Mouse (Mus musculus) kidney, adult 9 months (tissue): Measurements from ENCODE around the gene Eno1.
A peak's percentile ranks its signal among the peaks of the same experiment; 100 is the strongest.
"Not testable (repeated sequence)": the region's sequence is repeated elsewhere in the genome, so short reads cannot be mapped to it uniquely, and the experiment has no call there.

Experiments used
- DNase-seq: peaks from one replicate; pipeline ENCODE4 v3.0.0; 2022

Eno1 gene

GRCm38 (mm10) chr4:150254416-150254815, 17.9 kb downstream of the Eno1 start:
- DNase-seq: no peak

- no peak for DNase-seq
Measured at GRCm38 (mm10) chr4:150255181-150255580, 18.7 kb downstream of the Eno1 start.

- DNase-seq: peak; percentile 90
Measured at GRCm38 (mm10) chr4:150257252-150258204, 21.0 kb downstream of the Eno1 start.

GRCm38 (mm10) chr4:150258388-150258787, 21.9 kb downstream of the Eno1 start:
- DNase-seq: no peak

GRCm38 (mm10) chr4:150259577-150259976, 23.1 kb downstream of the Eno1 start:
- DNase-seq: no peak

GRCm38 (mm10) chr4:150260111-150260510, 23.6 kb downstream of the Eno1 start:
- no peak for DNase-seq

- no peak for DNase-seq
Measured at GRCm38 (mm10) chr4:150260745-150261144, 24.2 kb downstream of the Eno1 start.

- DNase-seq: no peak
Measured at GRCm38 (mm10) chr4:150262301-150262700, 25.8 kb downstream of the Eno1 start.

GRCm38 (mm10) chr4:150264903-150265302, 28.4 kb downstream of the Eno1 start:
- peak; percentile 64 for DNase-seq

GRCm38 (mm10) chr4:150265471-150265870, 28.9 kb downstream of the Eno1 start:
- no peak for DNase-seq

- DNase-seq: no peak
Measured at GRCm38 (mm10) chr4:150266655-150267223, 30.2 kb downstream of the Eno1 start.

- no peak for DNase-seq
Measured at GRCm38 (mm10) chr4:150268674-150269653, 32.4 kb downstream of the Eno1 start.

- no peak for DNase-seq
Measured at GRCm38 (mm10) chr4:150269679-150270078, 33.2 kb downstream of the Eno1 start.

GRCm38 (mm10) chr4:150270718-150271117, 34.2 kb downstream of the Eno1 start:
- not testable (repeated sequence) for DNase-seq

GRCm38 (mm10) chr4:150272725-150273124, 36.2 kb downstream of the Eno1 start:
- peak; percentile 96 for DNase-seq

GRCm38 (mm10) chr4:150275531-150275930, 39.0 kb downstream of the Eno1 start:
- no peak for DNase-seq

GRCm38 (mm10) chr4:150279336-150279735, 42.8 kb downstream of the Eno1 start:
- not testable (repeated sequence) for DNase-seq

GRCm38 (mm10) chr4:150280002-150280401, 43.5 kb downstream of the Eno1 start:
- no peak for DNase-seq

- DNase-seq: peak; percentile 38
Measured at GRCm38 (mm10) chr4:150280459-150280858, 43.9 kb downstream of the Eno1 start.

- peak; percentile 99 for DNase-seq
Measured at GRCm38 (mm10) chr4:150281018-150281761, 44.7 kb downstream of the Eno1 start, which contains the start of gene Rere. TSS of gene Rere (plus strand) at chr4:150281646.

GRCm38 (mm10) chr4:150281891-150282630, 45.5 kb downstream of the Eno1 start:
- DNase-seq: peak; percentile 89
